Mouse (Mus musculus) neural tube, postnatal 0 days (tissue): ENCODE data around the gene Hif3a. TPM values are rescaled to one million over a fixed set of nuclear protein-coding genes. Genes with fewer than 3 reads are reported as not detected.

ENCODE experiments used
- polyA plus RNA-seq: library from polyadenylated mRNA; unstranded; fragments of >200 nt; fragmentation: Nextera tagmentation; extraction: Ambion mirVana; gene quantifications from 2 replicates; pipeline ENCODE4 v1.2.1, GENCODE M21; 2015

Gene Hif3a
- polyA plus RNA-seq: 3.0 and 4.4 TPM in 2 replicates

GRCm38 (mm10) chr7:17062389-17062788, at the start of gene Hif3a:
Hif3a (minus strand) TSS chr7:17062427.

GRCm38 (mm10) chr7:17073904-17074615, 11.8 kb upstream of the Hif3a start, which contains the start of gene Psg16:
Psg16 (plus strand) TSS chr7:17074040.

GRCm38 (mm10) chr7:17027588-17028343, 34.5 kb downstream of the Hif3a start, which contains the start of gene Ppp5c:
Ppp5c (minus strand) TSS chr7:17027924.

GRCm38 (mm10) chr7:16992451-16992807, 69.8 kb downstream of the Hif3a start, which contains the start of gene Ccdc8:
Ccdc8 (plus strand) TSS chr7:16992708.

GRCm38 (mm10) chr7:16982859-16983568, 79.2 kb downstream of the Hif3a start, which contains the start of gene Gm42372:
Gm42372 (plus strand) TSS chr7:16983086.

Other genes starting within 250 kb of the Hif3a start
- gene Strn4, start 246.5 kb downstream of the Hif3a start, polyA plus RNA-seq: 121 and 149 TPM in 2 replicates
- 43.6 and 49.7 TPM in 2 replicates for gene Fkrp, start 245.7 kb downstream of the Hif3a start, polyA plus RNA-seq
- 5.4 and 6.6 TPM in 2 replicates for gene Prkd2, start 219.5 kb downstream of the Hif3a start, polyA plus RNA-seq
- 11.2 and 15.7 TPM in 2 replicates for gene Dact3, start 187.1 kb downstream of the Hif3a start, polyA plus RNA-seq
- 1.5 and 1.8 TPM in 2 replicates for gene Gng8, start 170.6 kb downstream of the Hif3a start, polyA plus RNA-seq
- gene Ptgir, start 155.9 kb downstream of the Hif3a start, polyA plus RNA-seq: 0.37 TPM in 1 of 2 replicates, not detected in the other
- 389 and 426 TPM in 2 replicates for gene Calm3, start 138.3 kb downstream of the Hif3a start, polyA plus RNA-seq
- gene Pnmal2, start 117.7 kb downstream of the Hif3a start, polyA plus RNA-seq: 148 and 154 TPM in 2 replicates
- gene Pnmal1, start 102.7 kb downstream of the Hif3a start, polyA plus RNA-seq: 40.6 and 46.3 TPM in 2 replicates
- gene Gm42372, start 79.3 kb downstream of the Hif3a start, polyA plus RNA-seq: 10.7 and 12.8 TPM in 2 replicates
- 2.6 and 3.3 TPM in 2 replicates for gene Ccdc8, start 69.7 kb downstream of the Hif3a start, polyA plus RNA-seq
- gene Ppp5c, start 34.5 kb downstream of the Hif3a start, polyA plus RNA-seq: 126 and 135 TPM in 2 replicates
- 3.8 and 4.6 TPM in 2 replicates for gene Psg16, start 11.6 kb upstream of the Hif3a start, polyA plus RNA-seq
- not detected in 2 replicates for gene Ceacam3, start 87.9 kb upstream of the Hif3a start, polyA plus RNA-seq
- gene Psg29, start 141.1 kb upstream of the Hif3a start, polyA plus RNA-seq: not detected in 2 replicates